In genomic region chr16:97679820-97680219, GRCm38 (mm10) we compare ENCODE assay signal across 24 mouse cellular contexts.
DNase-seq lines count a peak whose midpoint lies in the region; ATAC-seq and TF ChIP-seq lines count a peak whose summit lies in the region.
"Had no signal": no experiment of that assay in that cellular context is flagged by ENCODE, and none has a peak within 500 bp of the region (broad histone marks: within the 10 kb centered on the region; RNA-seq: fewer than 3 reads in every experiment).

No protein-coding gene starts in this region.

- no peaks in the 10 kb centered on the region for H3K9me3 ChIP-seq in intestine, embryonic 15.5 days
- H3K9me3 ChIP-seq in intestine, embryonic 16.5 days (ENCODE audit: control insufficient read depth, low read length) = no peaks in the 10 kb centered on the region
- no peaks in the 10 kb centered on the region for H3K9me3 ChIP-seq in stomach, postnatal 0 days (ENCODE audit: control insufficient read depth, low read length)
- H3K9me3 ChIP-seq in forebrain, embryonic 14.5 days (replicated peaks; ENCODE audit: control insufficient read depth, low read length) = no peaks in the 10 kb centered on the region
- H3K9me3 ChIP-seq: embryonic facial prominence, embryonic 13.5 days; embryonic facial prominence, embryonic 15.5 days; forebrain, embryonic 10.5 days; forebrain, embryonic 12.5 days; forebrain, embryonic 15.5 days had no signal

- H3K27ac ChIP-seq in intestine, embryonic 15.5 days = no peak overlapping the region
- no peak overlapping the region; the same call in 1 of the 2 replicates for H3K27ac ChIP-seq in intestine, embryonic 16.5 days (ENCODE audit: low read length)
- H3K27ac ChIP-seq in small intestine, adult 2 months (ENCODE audit: insufficient read depth, low read depth, low read length) = peak overlapping the region; percentile 79
- peak overlapping the region; percentile 61 for H3K27ac ChIP-seq in stomach, postnatal 0 days (replicated peaks)
- H3K27ac ChIP-seq in forebrain, embryonic 14.5 days (ENCODE audit: low read depth, low read length) = no peak overlapping the region
- H3K27ac ChIP-seq: embryonic facial prominence, embryonic 13.5 days; embryonic facial prominence, embryonic 15.5 days; forebrain, embryonic 10.5 days; forebrain, embryonic 12.5 days; forebrain, embryonic 15.5 days had no signal

- H3K27me3 ChIP-seq in intestine, embryonic 15.5 days (replicated peaks) = no peaks in the 10 kb centered on the region
- H3K27me3 ChIP-seq in intestine, embryonic 16.5 days (replicated peaks; ENCODE audit: control insufficient read depth, insufficient read depth, low read length) = no peaks in the 10 kb centered on the region
- no peaks in the 10 kb centered on the region for H3K27me3 ChIP-seq in small intestine, adult 2 months (ENCODE audit: control insufficient read depth, insufficient read depth, low read length)
- H3K27me3 ChIP-seq in stomach, postnatal 0 days (ENCODE audit: control insufficient read depth, insufficient read depth, low read length) = no peaks in the 10 kb centered on the region
- H3K27me3 ChIP-seq in forebrain, embryonic 14.5 days (replicated peaks; ENCODE audit: control insufficient read depth, insufficient read depth, low read length) = no peaks in the 10 kb centered on the region
- H3K27me3 ChIP-seq: embryonic facial prominence, embryonic 13.5 days; embryonic facial prominence, embryonic 15.5 days; forebrain, embryonic 12.5 days; forebrain, embryonic 15.5 days had no signal

- H3K36me3 ChIP-seq in intestine, embryonic 15.5 days = no peaks in the 10 kb centered on the region
- no peaks in the 10 kb centered on the region for H3K36me3 ChIP-seq in intestine, embryonic 16.5 days (ENCODE audit: control insufficient read depth, insufficient read depth, low read length)
- no peaks in the 10 kb centered on the region for H3K36me3 ChIP-seq in small intestine, adult 2 months (ENCODE audit: control insufficient read depth, insufficient read depth, low read length)
- H3K36me3 ChIP-seq in stomach, postnatal 0 days (ENCODE audit: control insufficient read depth, insufficient read depth, low read length) = no peaks in the 10 kb centered on the region
- H3K36me3 ChIP-seq in forebrain, embryonic 14.5 days (ENCODE audit: control insufficient read depth, insufficient read depth, low read length) = no peaks in the 10 kb centered on the region
- H3K36me3 ChIP-seq: embryonic facial prominence, embryonic 13.5 days; embryonic facial prominence, embryonic 15.5 days; forebrain, embryonic 10.5 days; forebrain, embryonic 12.5 days; forebrain, embryonic 15.5 days had no signal

- H3K4me2 ChIP-seq in intestine, embryonic 15.5 days (replicated peaks) = no peak overlapping the region
- no peak overlapping the region for H3K4me2 ChIP-seq in intestine, embryonic 16.5 days (ENCODE audit: low read depth, low read length)
- H3K4me2 ChIP-seq in stomach, postnatal 0 days (replicated peaks; ENCODE audit: low read depth) = no peak overlapping the region
- H3K4me2 ChIP-seq in forebrain, embryonic 14.5 days (ENCODE audit: low read length) = no peak overlapping the region
- H3K4me2 ChIP-seq: embryonic facial prominence, embryonic 13.5 days; embryonic facial prominence, embryonic 15.5 days; forebrain, embryonic 12.5 days; forebrain, embryonic 15.5 days had no signal

- TF ChIP-seq EP300 in stomach, postnatal 0 days (optimal IDR thresholded peaks at IDR 0.05) = no peak

- H3K4me3 ChIP-seq in intestine, embryonic 15.5 days (replicated peaks) = no peak overlapping the region
- H3K4me3 ChIP-seq in intestine, embryonic 16.5 days (ENCODE audit: low read length) = no peak overlapping the region
- no peak overlapping the region for H3K4me3 ChIP-seq in small intestine, adult 2 months (ENCODE audit: low read depth, low read length)
- H3K4me3 ChIP-seq in stomach, postnatal 0 days (ENCODE audit: low read depth, low read length) = no peak overlapping the region
- H3K4me3 ChIP-seq in forebrain, embryonic 14.5 days (ENCODE audit: low read depth, low read length) = no peak overlapping the region
- H3K4me3 ChIP-seq: embryonic facial prominence, embryonic 13.5 days; embryonic facial prominence, embryonic 15.5 days; erythroblast, embryonic 14.5 days; forebrain, embryonic 10.5 days; forebrain, embryonic 12.5 days; forebrain, embryonic 15.5 days had no signal

- ATAC-seq in intestine, embryonic 15.5 days = peak; percentile 21; the same call in 1 of the 2 replicates
- peak; percentile 61 for ATAC-seq in intestine, embryonic 16.5 days
- no peak for ATAC-seq in stomach, postnatal 0 days (ENCODE audit: low FRiP score, low TSS enrichment)
- no peak for ATAC-seq in cerebellum, adult (ENCODE audit: insufficient number of reproducible peaks, low FRiP score, low TSS enrichment)
- ATAC-seq in forebrain, embryonic 14.5 days = no peak
- ATAC-seq: forebrain, embryonic 15.5 days; forebrain, postnatal 0 days had no signal

- WGBS in intestine, embryonic 15.5 days = 62% methylated on average over 1 of the region's 1 CpGs
- 69% methylated on average over 1 of the region's 1 CpGs for WGBS in intestine, embryonic 16.5 days
- 27% methylated on average over 1 of the region's 1 CpGs for WGBS in small intestine, adult 2 months
- WGBS in stomach, postnatal 0 days = 76% methylated on average over 1 of the region's 1 CpGs
- WGBS in forebrain, embryonic 14.5 days = 89% methylated on average over 1 of the region's 1 CpGs

- no peak overlapping the region for H3K9ac ChIP-seq in intestine, embryonic 15.5 days
- no peak overlapping the region for H3K9ac ChIP-seq in intestine, embryonic 16.5 days (ENCODE audit: low read depth, low read length)
- no peak overlapping the region for H3K9ac ChIP-seq in stomach, postnatal 0 days (ENCODE audit: low read length)
- H3K9ac ChIP-seq in forebrain, embryonic 14.5 days (ENCODE audit: low read length) = no peak overlapping the region
- H3K9ac ChIP-seq: embryonic facial prominence, embryonic 13.5 days; embryonic facial prominence, embryonic 15.5 days; forebrain, embryonic 12.5 days; forebrain, embryonic 15.5 days; forebrain, postnatal 0 days had no signal

- no peak for TF ChIP-seq POLR2A in small intestine, adult 2 months (IDR thresholded peaks at IDR 0.05; ENCODE audit: low read depth, low read length)

- DNase-seq in stomach, postnatal 0 days (ENCODE audit: low spot score) = no peak
- no peak for DNase-seq in right cerebral cortex, postnatal 25 days
- no peak for DNase-seq in forebrain, embryonic 14.5 days (ENCODE audit: low spot score)
- DNase-seq: adrenal gland, adult 2 months; adrenal gland, postnatal 10 days; adrenal gland, postnatal 25 days; cerebellum, adult 11 months; cerebellum, adult 18-20 months; cerebellum, adult 8-10 months; cerebellum, adult 9-11 months; cerebellum, postnatal 14 days; cerebellum, postnatal 36 days; embryo, embryonic 11 days; forebrain, postnatal 0 days had no signal

- TF ChIP-seq CTCF in small intestine, adult 2 months (IDR thresholded peaks at IDR 0.05; ENCODE audit: extremely low read depth, insufficient read length, insufficient replicate concordance, low read depth, low read length) = no peak
- TF ChIP-seq CTCF in stomach, postnatal 0 days (IDR thresholded peaks at IDR 0.05; ENCODE audit: low read depth) = no peak

- H3K4me1 ChIP-seq in intestine, embryonic 15.5 days (replicated peaks) = no peaks in the 10 kb centered on the region
- H3K4me1 ChIP-seq in intestine, embryonic 16.5 days (ENCODE audit: control insufficient read depth, insufficient read depth, low read length) = no peaks in the 10 kb centered on the region
- peaks cover 12% of the 10 kb centered on the region for H3K4me1 ChIP-seq in small intestine, adult 2 months (ENCODE audit: control insufficient read depth, insufficient read depth, insufficient read length, low read length)
- H3K4me1 ChIP-seq in stomach, postnatal 0 days (replicated peaks; ENCODE audit: control insufficient read depth, insufficient read depth) = no peaks in the 10 kb centered on the region
- no peaks in the 10 kb centered on the region for H3K4me1 ChIP-seq in forebrain, embryonic 14.5 days (ENCODE audit: control insufficient read depth, insufficient read depth, low read length)
- H3K4me1 ChIP-seq: embryonic facial prominence, embryonic 13.5 days; forebrain, embryonic 10.5 days; forebrain, embryonic 12.5 days; forebrain, embryonic 15.5 days had no signal

Comparison
In these comparisons a context has a peak if more than half of its experiments do, and no peak if none do; other contexts are left out.
1. ATAC-seq: peak in intestine, embryonic 15.5 days (single experiment) and intestine, embryonic 16.5 days (single experiment); none in stomach, postnatal 0 days (single experiment), cerebellum, adult (single experiment) and forebrain, embryonic 14.5 days (single experiment).
2. H3K27ac ChIP-seq: peak in small intestine, adult 2 months (single experiment) and stomach, postnatal 0 days (single experiment); none in intestine, embryonic 15.5 days (single experiment), intestine, embryonic 16.5 days (single experiment) and forebrain, embryonic 14.5 days (single experiment).